Mouse (Mus musculus) ES-Bruce4 (cell line): ENCODE results near the gene Mfsd10.

ENCODE experiments used
- CTCF ChIP-seq: IDR thresholded peaks from one replicate; pipeline ENCODE4 v1.8.1; 2011; ENCODE audit warnings: low read depth, low read length
- POLR2A ChIP-seq: IDR thresholded peaks from one replicate; pipeline ENCODE4 v1.8.1; 2011; ENCODE audit warnings: low read length; ENCODE audit not compliant: insufficient read depth

- TF ChIP-seq CTCF (no peak), POLR2A (no peak)
Measured at GRCm38 (mm10) chr5:34641991-34642390, 5.0 kb upstream of the Mfsd10 start.
